Mouse (Mus musculus): ENCODE measurements around the gene Pgap3. TPM values are rescaled to one million over a fixed set of nuclear protein-coding genes. Genes with fewer than 3 reads are reported as not detected.
"Not testable (repeated sequence)": the region's sequence is repeated elsewhere in the genome, so short reads cannot be mapped to it uniquely, and the experiment has no call there.

The Pgap3 gene
- polyA plus RNA-seq, 1 experiment = 17.7 TPM

DNA sequence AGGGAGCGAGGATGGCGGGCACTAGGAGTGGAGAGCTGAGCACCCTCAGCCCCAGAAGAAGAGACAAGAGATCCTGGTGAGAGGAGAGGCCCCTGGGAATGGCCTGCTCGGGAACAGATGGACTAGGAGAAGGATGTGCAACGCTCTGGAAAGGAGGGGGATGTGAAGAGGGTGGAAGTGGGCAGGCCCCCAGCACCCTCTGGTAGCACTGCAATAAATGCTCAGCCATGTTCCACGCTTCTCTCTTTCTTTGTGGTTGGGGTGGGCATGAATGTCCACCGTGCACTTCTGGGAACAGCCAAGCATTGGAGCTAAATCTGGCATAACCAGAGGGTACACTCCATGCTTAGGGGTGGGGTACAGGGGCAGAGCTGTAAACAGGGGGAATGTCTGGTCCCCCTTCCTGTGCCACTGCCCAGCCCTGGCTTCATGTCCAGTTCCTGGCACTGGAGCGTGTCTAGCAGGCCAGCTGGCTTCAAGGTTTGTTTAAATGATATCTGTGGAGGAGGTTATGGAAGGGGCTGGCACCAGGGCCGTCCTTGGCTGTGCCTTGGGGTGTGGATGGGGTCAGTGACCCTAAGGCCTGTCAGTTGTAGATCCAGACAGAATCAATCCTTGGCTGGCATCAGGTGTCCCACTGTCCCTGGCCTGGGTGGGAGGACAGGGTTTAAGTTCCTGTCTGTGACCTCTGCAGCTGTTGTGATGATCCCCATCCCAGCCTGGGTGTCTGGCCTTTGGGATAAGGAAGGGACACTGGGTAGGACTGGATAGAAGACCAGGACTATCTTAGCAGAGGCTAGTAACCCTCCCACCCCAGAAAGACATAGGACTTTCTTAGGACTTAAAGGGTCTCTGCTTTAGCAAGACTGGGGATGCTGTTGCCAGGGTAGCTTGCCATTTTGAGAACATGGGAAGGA, 15.3 kb downstream of the Pgap3 start:
- WGBS = 80% methylated on average over 8 of the region's 8 CpGs
- Histone ChIP-seq H3K27ac (ENCODE audit: insufficient read depth, low read length) (no peak overlapping the region), H3K4me3 (ENCODE audit: extremely low read depth, insufficient read depth, insufficient read length) (no peak overlapping the region), H3K36me3 (ENCODE audit: control insufficient read depth, insufficient read depth, low read length) (peaks cover 4% of the 10 kb centered on the region; the same call in 1 of the 2 replicates), H3K27me3 (ENCODE audit: control insufficient read depth, insufficient read depth, low read length) (no peaks in the 10 kb centered on the region), H3K4me1 (ENCODE audit: control insufficient read depth, insufficient read depth, insufficient read length) (no peaks in the 10 kb centered on the region)
- no peak for TF ChIP-seq CTCF (IDR thresholded peaks at IDR 0.05; ENCODE audit: extremely low read depth, insufficient read depth, insufficient read length, insufficient replicate concordance)
- TF ChIP-seq POLR2A (IDR thresholded peaks at IDR 0.05; ENCODE audit: low read depth, low read length) = no peak
- no peak for DNase-seq (ENCODE audit: low read depth in 1 of 2, low spot score in 2 of 2)

GRCm38 (mm10) chr11:98384216-98384615, 16.1 kb downstream of the Pgap3 start:
- DNase-seq (ENCODE audit: low read depth in 1 of 2, low spot score in 2 of 2) = no peak
- no peaks in the 10 kb centered on the region for H3K27me3 ChIP-seq (ENCODE audit: control insufficient read depth, insufficient read depth, low read length)
- no peak overlapping the region for H3K4me3 ChIP-seq (ENCODE audit: extremely low read depth, insufficient read depth, insufficient read length)
- no peaks in the 10 kb centered on the region for H3K4me1 ChIP-seq (ENCODE audit: control insufficient read depth, insufficient read depth, insufficient read length)
- TF ChIP-seq POLR2A (IDR thresholded peaks at IDR 0.05; ENCODE audit: low read depth, low read length) = no peak
- no peak for TF ChIP-seq CTCF (IDR thresholded peaks at IDR 0.05; ENCODE audit: extremely low read depth, insufficient read depth, insufficient read length, insufficient replicate concordance)
- 86% methylated on average over 20 of the region's 20 CpGs for WGBS
- H3K27ac ChIP-seq (ENCODE audit: insufficient read depth, low read length) = no peak overlapping the region
- peaks cover 12% of the 10 kb centered on the region for H3K36me3 ChIP-seq (ENCODE audit: control insufficient read depth, insufficient read depth, low read length)

DNA sequence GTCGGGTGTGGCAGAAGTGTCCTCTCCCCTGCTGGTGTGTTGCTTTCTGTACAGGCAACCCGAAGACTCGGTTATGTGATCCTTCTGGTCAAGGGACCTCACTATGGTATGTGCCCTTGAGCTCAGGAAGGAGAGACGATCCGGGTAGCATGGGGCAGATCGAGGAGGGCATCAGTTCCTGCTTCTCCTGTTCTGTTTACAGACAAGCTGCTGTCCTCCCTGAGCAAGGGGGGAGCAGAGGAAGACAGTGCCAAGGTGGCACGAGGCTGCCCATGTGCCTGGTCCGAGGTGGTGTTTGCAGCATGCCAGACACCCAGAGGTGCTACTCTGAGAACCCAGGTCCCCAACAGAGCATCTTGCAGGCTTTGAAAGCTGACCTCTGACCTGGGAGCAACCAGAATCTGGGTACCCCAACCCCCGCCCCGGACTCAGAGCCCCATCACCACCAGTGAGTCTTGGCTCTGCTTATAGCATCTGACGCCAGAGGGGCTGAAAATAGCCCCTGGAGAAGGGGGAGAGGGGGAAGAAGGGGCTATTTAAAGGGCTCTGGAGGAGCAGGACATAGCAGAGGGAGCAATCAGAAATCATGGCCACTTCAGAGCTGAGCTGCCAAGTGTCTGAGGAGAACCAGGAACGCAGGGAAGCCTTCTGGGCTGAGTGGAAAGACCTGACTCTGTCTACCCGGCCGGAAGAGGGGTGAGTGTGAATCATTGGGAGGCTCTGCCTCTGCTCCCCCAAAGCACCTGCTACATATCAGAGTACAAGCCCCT, 16.8 kb downstream of the Pgap3 start, which contains the start of gene Tcap:
TSS of gene Tcap (plus strand) at position 551 of the 770 bp plus-strand sequence.
- no peak for TF ChIP-seq POLR2A (IDR thresholded peaks at IDR 0.05; ENCODE audit: low read depth, low read length)
- TF ChIP-seq CTCF (IDR thresholded peaks at IDR 0.05; ENCODE audit: extremely low read depth, insufficient read depth, insufficient read length, insufficient replicate concordance) = no peak
- DNase-seq (ENCODE audit: low read depth in 1 of 2, low spot score in 2 of 2) = no peak
- 75% methylated on average over 14 of the region's 14 CpGs for WGBS
- Histone ChIP-seq H3K4me1 (ENCODE audit: control insufficient read depth, insufficient read depth, insufficient read length) (no peaks in the 10 kb centered on the region), H3K27me3 (ENCODE audit: control insufficient read depth, insufficient read depth, low read length) (no peaks in the 10 kb centered on the region), H3K27ac (ENCODE audit: insufficient read depth, low read length) (no peak within 1 kb of the TSS), H3K4me3 (ENCODE audit: extremely low read depth, insufficient read depth, insufficient read length) (no peak within 1 kb of the TSS), H3K36me3 (ENCODE audit: control insufficient read depth, insufficient read depth, low read length) (peaks cover 19% of the 10 kb centered on the region)

- not testable (repeated sequence) for DNase-seq (ENCODE audit: low read depth in 1 of 2, low spot score in 2 of 2); H3K4me3 ChIP-seq (ENCODE audit: extremely low read depth, insufficient read depth, insufficient read length); H3K4me1 ChIP-seq (ENCODE audit: control insufficient read depth, insufficient read depth, insufficient read length); H3K27ac ChIP-seq (ENCODE audit: insufficient read depth, low read length); H3K27me3 ChIP-seq (ENCODE audit: control insufficient read depth, insufficient read depth, low read length)
- 60% methylated on average over 2 of the region's 2 CpGs for WGBS
- H3K36me3 ChIP-seq (ENCODE audit: control insufficient read depth, insufficient read depth, low read length) = peaks cover 26% of the 10 kb centered on the region
These were observed 17.9 kb downstream of the Pgap3 start for GRCm38 (mm10) chr11:98382405-98382804.

DNA sequence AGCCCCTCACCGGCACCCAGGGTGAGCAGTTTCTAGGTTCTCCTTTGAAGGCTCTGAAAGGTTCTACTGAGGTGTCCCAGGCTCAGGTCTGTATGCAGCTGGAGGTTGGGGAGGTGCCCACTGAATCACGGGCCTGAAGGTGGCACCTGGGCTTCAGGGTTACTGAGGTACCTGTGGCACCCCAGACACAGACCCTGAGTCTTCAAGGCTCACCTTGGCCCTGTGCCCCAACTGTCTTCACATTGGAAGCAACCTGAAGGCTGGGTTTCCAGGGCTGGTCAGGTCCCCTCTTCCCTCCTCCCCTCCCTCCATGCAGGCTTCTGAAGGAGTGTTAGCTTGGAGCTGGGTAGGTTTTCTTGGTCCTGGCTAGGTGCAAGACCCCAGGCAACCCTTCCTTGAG, 18.6 kb downstream of the Pgap3 start:
- Histone ChIP-seq H3K4me1 (ENCODE audit: control insufficient read depth, insufficient read depth, insufficient read length) (no peaks in the 10 kb centered on the region), H3K36me3 (ENCODE audit: control insufficient read depth, insufficient read depth, low read length) (peaks cover 33% of the 10 kb centered on the region), H3K27me3 (ENCODE audit: control insufficient read depth, insufficient read depth, low read length) (no peaks in the 10 kb centered on the region), H3K27ac (ENCODE audit: insufficient read depth, low read length) (no peak overlapping the region), H3K4me3 (ENCODE audit: extremely low read depth, insufficient read depth, insufficient read length) (no peak overlapping the region)
- no peak for DNase-seq (ENCODE audit: low read depth in 1 of 2, low spot score in 2 of 2)
- TF ChIP-seq CTCF (IDR thresholded peaks at IDR 0.05; ENCODE audit: extremely low read depth, insufficient read depth, insufficient read length, insufficient replicate concordance) = no peak
- TF ChIP-seq POLR2A (IDR thresholded peaks at IDR 0.05; ENCODE audit: low read depth, low read length) = no peak
- WGBS = 92% methylated on average over 2 of the region's 2 CpGs

DNA sequence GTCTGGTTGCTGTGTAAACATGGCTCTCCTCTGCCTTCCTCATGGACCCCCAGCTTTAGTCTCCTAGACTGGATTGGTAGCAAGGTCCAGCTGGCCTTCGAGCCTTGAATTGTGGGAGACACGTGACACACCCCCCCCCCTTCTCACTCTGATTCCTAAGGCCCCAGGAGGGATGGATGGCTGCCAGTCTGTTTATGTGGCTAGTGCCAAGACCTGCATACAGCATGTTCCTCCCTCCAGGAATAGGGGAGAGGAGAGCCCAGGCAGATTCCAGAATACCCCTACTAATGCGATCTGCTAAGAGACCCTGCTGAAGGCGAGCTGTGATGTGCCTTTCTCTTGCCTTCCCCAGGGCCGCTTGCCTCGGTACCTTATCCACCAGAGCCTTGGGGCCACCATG, 20.2 kb downstream of the Pgap3 start:
- no peak for TF ChIP-seq CTCF (IDR thresholded peaks at IDR 0.05; ENCODE audit: extremely low read depth, insufficient read depth, insufficient read length, insufficient replicate concordance)
- no peak for TF ChIP-seq POLR2A (IDR thresholded peaks at IDR 0.05; ENCODE audit: low read depth, low read length)
- 95% methylated on average over 6 of the region's 6 CpGs for WGBS
- H3K27me3 ChIP-seq (ENCODE audit: control insufficient read depth, insufficient read depth, low read length) = no peaks in the 10 kb centered on the region
- H3K36me3 ChIP-seq (ENCODE audit: control insufficient read depth, insufficient read depth, low read length) = peaks cover 45% of the 10 kb centered on the region
- no peak for DNase-seq (ENCODE audit: low read depth in 1 of 2, low spot score in 2 of 2)
- no peak overlapping the region for H3K4me3 ChIP-seq (ENCODE audit: extremely low read depth, insufficient read depth, insufficient read length)
- H3K4me1 ChIP-seq (ENCODE audit: control insufficient read depth, insufficient read depth, insufficient read length) = no peaks in the 10 kb centered on the region
- H3K27ac ChIP-seq (ENCODE audit: insufficient read depth, low read length) = no peak overlapping the region
